Mouse (Mus musculus) myocyte (in vitro differentiated cells): ENCODE measurements at regions not wholly inside any gene's neighbourhood (a gene's known extent, or its start where the extent isn't known, plus 50 kb on each side); places are given as distances from the start of the nearest gene placed in this dataset.

Experiments used
- MAX ChIP-seq: IDR thresholded peaks from one replicate; pipeline ENCODE4 v1.6.1; 2011; ENCODE audit warnings: low read depth, mild to moderate bottlenecking, control low read depth
- POLR2A ChIP-seq: IDR thresholded peaks from one replicate; pipeline ENCODE4 v1.6.1; 2011; ENCODE audit warnings: low read depth, mild to moderate bottlenecking, control low read depth, moderate library complexity; ENCODE audit not compliant: insufficient read length
- TCF3 ChIP-seq: IDR thresholded peaks from one replicate; pipeline ENCODE4 v1.6.1; 2011; ENCODE audit warnings: low read depth, control low read depth; ENCODE audit not compliant: insufficient read length

DNA sequence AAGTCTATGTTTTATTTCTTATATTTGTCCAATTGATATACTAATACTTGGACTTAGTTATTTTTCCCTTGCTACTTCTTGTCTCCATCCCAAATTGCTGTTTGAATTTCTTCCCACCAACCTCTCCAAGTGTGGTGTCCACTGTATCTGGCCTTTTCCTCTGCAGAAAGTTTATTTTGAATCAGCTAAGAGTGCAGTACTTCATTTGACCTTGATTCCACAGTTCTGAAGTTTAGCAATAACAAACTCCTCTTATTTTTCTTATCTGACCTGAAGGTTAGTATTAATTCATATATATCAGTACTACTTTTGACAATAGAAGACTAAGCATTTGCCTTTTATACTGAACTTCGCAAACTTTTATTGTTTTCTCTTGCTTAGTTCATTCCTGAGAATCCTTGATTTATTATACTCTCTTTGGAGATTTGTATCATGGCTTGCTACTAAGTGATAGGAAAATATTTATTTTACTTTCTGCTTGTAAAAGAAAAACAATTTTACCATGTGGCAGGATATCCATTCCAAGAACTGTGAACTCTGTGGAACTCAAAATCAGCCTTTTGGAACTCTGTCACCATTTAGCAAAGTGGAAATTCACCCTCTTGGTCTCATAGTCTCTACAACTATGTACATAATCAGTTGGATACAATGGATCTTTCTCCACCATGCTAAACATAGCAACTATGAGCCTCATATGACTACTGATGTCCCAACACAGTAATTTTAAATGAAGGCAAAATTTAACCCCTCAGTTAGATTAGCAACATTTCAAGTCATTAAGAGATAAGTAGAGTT lies 268.2 kb downstream of the Aasdhppt start:
- no peak for TF ChIP-seq MAX
- no peak for TF ChIP-seq POLR2A
- TF ChIP-seq TCF3, result no peak
